Mouse (Mus musculus) liver, adult 2 months (tissue): ENCODE measurements around the gene Dtx2.

Source experiments
- CTCF ChIP-seq: fragments of 200-500 bp; IDR thresholded peaks from 2 replicates; pipeline ENCODE4 v1.5.1; 2011; ENCODE audit warnings: low read depth, low read length, control low read depth
- POLR2A ChIP-seq: fragments of 200-500 bp; IDR thresholded peaks from 2 replicates; pipeline ENCODE4 v1.6.1; 2011; ENCODE audit warnings: low read length, control low read depth; ENCODE audit not compliant: insufficient read depth; ENCODE audit errors: extremely low read depth

DNA sequence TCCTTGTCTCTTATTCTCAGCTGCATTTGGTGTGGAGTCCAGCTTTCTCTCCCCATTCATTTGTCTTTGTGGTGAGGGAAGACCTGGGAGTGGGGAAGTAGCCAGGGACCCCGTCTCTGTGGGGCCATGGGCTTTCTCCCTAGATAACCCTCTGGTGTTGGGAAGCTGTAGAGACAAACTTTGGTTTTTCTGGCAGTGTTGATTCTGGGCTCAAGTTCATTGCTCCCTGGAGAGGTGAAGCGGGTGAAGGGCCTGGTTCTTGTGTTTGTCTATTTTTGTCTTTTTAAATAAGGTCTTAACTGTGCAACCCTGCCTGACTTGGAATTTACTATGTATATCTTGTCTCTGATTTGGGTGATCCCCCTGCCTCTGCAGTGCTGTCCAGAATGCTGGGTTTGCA, 24.1 kb downstream of the Dtx2 start:
- TF ChIP-seq CTCF (no peak), POLR2A (no peak)
